Mouse (Mus musculus) left cerebral cortex, adult 18-20 months (tissue): ENCODE data around the gene Igsf6. TPM values are rescaled to one million over a fixed set of nuclear protein-coding genes. Genes with fewer than 3 reads are reported as not detected.

Source experiments
- total RNA-seq, 2 experiments: library from RNA; stranded (reverse); gene quantifications; 2 replicates each; pipeline ENCODE4 v1.2.3; 2021

Gene Igsf6
- total RNA-seq, 2 experiments from 2014 or later = 0.33 to 0.45 TPM

Other genes starting within 250 kb of the Igsf6 start
- 10 to 100 TPM; 29.2 to 30.4 TPM for gene Eef2k, start 231.7 kb downstream of the Igsf6 start, total RNA-seq
- gene Polr3e, start 156.8 kb downstream of the Igsf6 start, total RNA-seq = 10 to 100 TPM; 27.0 to 27.4 TPM
- gene Cdr2, start 92.3 kb downstream of the Igsf6 start, total RNA-seq = 10 to 100 TPM in 1 of 2 experiments, 1 to 10 TPM in 1; 9.0 to 11.4 TPM
- gene Mfsd13b, start 92.1 kb downstream of the Igsf6 start, total RNA-seq = under 1 TPM; 0.21 to 0.46 TPM
- 100 to 1,000 TPM in 1 of 2 experiments, 10 to 100 TPM in 1; 97.5 to 106 TPM for gene Mettl9, start 40.1 kb downstream of the Igsf6 start, total RNA-seq
- gene Otoa, start 7.1 kb upstream of the Igsf6 start, total RNA-seq = under 1 TPM; 0.19 to 0.49 TPM